Mouse (Mus musculus) stomach, postnatal 0 days (tissue): ENCODE data around the gene Shld2.
A peak's percentile ranks its signal among the peaks of the same experiment; 100 is the strongest.

Experiments used
- CTCF ChIP-seq: IDR thresholded peaks from 2 replicates; pipeline ENCODE4 v1.5.1; 2016; ENCODE audit warnings: antibody characterized with exemption, low read depth, mild to moderate bottlenecking, moderate library complexity
- EP300 ChIP-seq: optimal IDR thresholded peaks from 2 replicates; pipeline ENCODE3; 2016; ENCODE audit warnings: antibody characterized with exemption

DNA sequence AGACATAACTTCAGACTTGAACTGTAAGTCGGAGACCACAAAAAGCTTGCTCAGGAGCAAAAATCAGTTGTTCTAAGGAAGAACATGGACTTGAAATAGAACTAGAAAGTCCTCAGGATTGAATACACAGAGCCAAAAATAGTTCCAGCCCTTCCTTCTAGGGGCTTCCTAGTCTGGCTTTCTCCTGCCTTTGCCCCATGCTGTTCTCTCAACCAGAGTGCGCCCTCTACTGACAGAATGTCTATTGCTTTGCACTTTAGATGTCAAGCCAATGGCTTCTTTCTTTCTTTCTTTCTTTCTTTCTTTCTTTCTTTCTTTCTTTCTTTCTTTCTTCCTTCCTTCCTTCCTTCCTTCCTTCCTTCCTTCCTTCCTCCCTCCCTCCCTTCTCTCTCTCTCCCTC, 101.6 kb downstream of the Shld2 start:
- TF ChIP-seq CTCF (peak; percentile 74), EP300 (no peak)
